Mouse (Mus musculus): ENCODE measurements around the gene Nfia. TPM values are rescaled to one million over a fixed set of nuclear protein-coding genes. Genes with fewer than 3 reads are reported as not detected.

Nfia gene
- polyA plus RNA-seq, 1 experiment from 2014 or later, result 52.9 TPM

DNA sequence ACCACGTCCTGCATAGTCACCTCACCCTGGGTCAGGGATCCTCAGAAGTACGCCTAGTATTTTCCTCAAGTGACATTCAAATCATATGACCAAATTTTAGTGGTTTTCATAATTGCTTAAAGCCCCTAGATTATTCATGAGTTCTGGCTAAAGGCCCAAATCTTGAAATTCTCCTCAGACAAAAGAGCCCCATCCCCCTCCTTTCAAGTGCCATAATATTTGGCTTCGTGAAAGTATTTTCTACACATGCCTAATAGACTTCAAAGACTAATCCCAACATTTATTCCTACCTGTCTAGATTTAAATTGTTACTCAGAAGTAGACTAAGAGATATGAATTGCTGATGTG is 154.7 kb downstream of the Nfia start:
- Histone ChIP-seq H3K4me3 (ENCODE audit: low read length) (no peak overlapping the region), H3K4me1 (replicated peaks; ENCODE audit: control insufficient read depth, insufficient read depth, low read length) (peaks cover 44% of the 10 kb centered on the region), H3K27me3 (ENCODE audit: control insufficient read depth, insufficient read depth, low read depth, low read length) (no peaks in the 10 kb centered on the region), H3K9ac (ENCODE audit: low read length) (no peak overlapping the region), H3K27ac (ENCODE audit: low read length) (no peak overlapping the region), H3K36me3 (ENCODE audit: control insufficient read depth, insufficient read depth, low read length) (no peaks in the 10 kb centered on the region), H3K9me3 (ENCODE audit: control insufficient read depth, low read length) (no peaks in the 10 kb centered on the region), H3K4me2 (ENCODE audit: low read depth, low read length) (no peak overlapping the region)
- 33% methylated on average over 3 of the region's 3 CpGs for WGBS
- no peak; the same call in 1 of the 2 replicates for ATAC-seq (ENCODE audit: low read depth)

- Histone ChIP-seq H3K27me3 (ENCODE audit: control insufficient read depth, insufficient read depth, low read depth, low read length) (no peaks in the 10 kb centered on the region), H3K27ac (ENCODE audit: low read length) (peak overlapping the region; percentile 49; the same call in 1 of the 2 replicates), H3K4me2 (ENCODE audit: low read depth, low read length) (no peak overlapping the region), H3K4me1 (replicated peaks; ENCODE audit: control insufficient read depth, insufficient read depth, low read length) (peaks cover 31% of the 10 kb centered on the region), H3K36me3 (ENCODE audit: control insufficient read depth, insufficient read depth, low read length) (no peaks in the 10 kb centered on the region), H3K9me3 (ENCODE audit: control insufficient read depth, low read length) (no peaks in the 10 kb centered on the region), H3K4me3 (ENCODE audit: low read length) (no peak overlapping the region), H3K9ac (ENCODE audit: low read length) (no peak overlapping the region)
- 82% methylated on average over 2 of the region's 2 CpGs for WGBS
- no peak for ATAC-seq (ENCODE audit: low read depth)
These were observed 163.8 kb downstream of the Nfia start for GRCm38 (mm10) chr4:97936371-97936770.

DNA sequence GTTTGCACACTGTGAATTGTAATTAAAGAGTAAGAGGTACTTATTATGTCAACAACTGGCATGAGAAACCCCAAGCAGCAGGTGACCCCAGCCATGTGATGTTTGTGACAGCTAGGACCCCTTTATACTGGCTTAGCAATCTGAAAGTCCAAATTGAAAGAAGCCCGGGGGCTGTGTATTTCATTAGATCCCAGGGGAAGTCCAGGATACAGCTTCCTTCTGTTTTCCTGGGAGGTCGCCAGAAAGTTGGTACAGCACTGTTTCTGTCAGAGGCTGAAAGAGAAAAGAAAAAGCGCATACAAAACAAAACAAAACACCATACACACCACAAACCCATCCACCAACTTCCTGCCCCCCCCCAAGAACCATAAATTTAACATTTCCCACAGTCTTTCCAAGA is 164.4 kb downstream of the Nfia start:
- Histone ChIP-seq H3K4me1 (replicated peaks; ENCODE audit: control insufficient read depth, insufficient read depth, low read length) (peaks cover 28% of the 10 kb centered on the region), H3K36me3 (ENCODE audit: control insufficient read depth, insufficient read depth, low read length) (no peaks in the 10 kb centered on the region), H3K4me2 (ENCODE audit: low read depth, low read length) (no peak overlapping the region; the same call in 1 of the 2 replicates), H3K4me3 (ENCODE audit: low read length) (no peak overlapping the region), H3K27me3 (ENCODE audit: control insufficient read depth, insufficient read depth, low read depth, low read length) (no peaks in the 10 kb centered on the region), H3K9me3 (ENCODE audit: control insufficient read depth, low read length) (no peaks in the 10 kb centered on the region), H3K27ac (ENCODE audit: low read length) (peak overlapping the region; percentile 49; the same call in 1 of the 2 replicates), H3K9ac (ENCODE audit: low read length) (no peak overlapping the region)
- 45% methylated on average over 3 of the region's 3 CpGs for WGBS
- no peak; the same call in 1 of the 2 replicates for ATAC-seq (ENCODE audit: low read depth)

DNA sequence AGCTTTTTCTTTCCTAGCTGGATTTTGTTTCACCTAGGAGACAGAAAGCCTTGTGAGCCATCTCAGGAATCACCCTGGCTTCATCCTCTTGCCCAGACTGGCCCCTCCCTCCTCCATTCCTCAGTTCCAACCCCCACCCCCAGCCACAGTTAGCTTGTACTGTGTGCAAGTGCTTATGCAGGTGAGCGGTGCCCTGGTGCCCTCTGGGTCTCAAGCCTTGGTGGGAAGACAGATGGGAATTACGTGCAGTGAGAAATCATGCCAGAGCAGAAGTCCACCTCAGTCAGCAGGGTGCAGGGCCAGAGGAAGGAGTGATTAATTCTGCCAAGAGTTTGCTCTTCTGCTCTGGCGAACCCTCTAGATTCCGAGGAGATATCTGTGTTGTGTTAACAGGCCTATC is 167.0 kb downstream of the Nfia start:
- H3K9me3 ChIP-seq (ENCODE audit: control insufficient read depth, low read length), result no peaks in the 10 kb centered on the region
- peaks cover 19% of the 10 kb centered on the region for H3K4me1 ChIP-seq (replicated peaks; ENCODE audit: control insufficient read depth, insufficient read depth, low read length)
- H3K9ac ChIP-seq (ENCODE audit: low read length), result no peak overlapping the region
- H3K4me2 ChIP-seq (ENCODE audit: low read depth, low read length), result no peak overlapping the region
- H3K27ac ChIP-seq (ENCODE audit: low read length), result 0 out of 2 replicates have a peak overlapping the region, but pooled peaks have one; percentile 26
- H3K27me3 ChIP-seq (ENCODE audit: control insufficient read depth, insufficient read depth, low read depth, low read length), result no peaks in the 10 kb centered on the region
- no peak overlapping the region for H3K4me3 ChIP-seq (ENCODE audit: low read length)
- WGBS, result 41% methylated on average over 4 of the region's 4 CpGs
- ATAC-seq (ENCODE audit: low read depth), result peak; percentile 15
- H3K36me3 ChIP-seq (ENCODE audit: control insufficient read depth, insufficient read depth, low read length), result no peaks in the 10 kb centered on the region

GRCm38 (mm10) chr4:97939920-97940520 is 167.5 kb downstream of the Nfia start:
- H3K4me2 ChIP-seq (ENCODE audit: low read depth, low read length), result no peak overlapping the region
- no peak overlapping the region for H3K9ac ChIP-seq (ENCODE audit: low read length)
- ATAC-seq (ENCODE audit: low read depth), result no peak
- no peaks in the 10 kb centered on the region for H3K9me3 ChIP-seq (ENCODE audit: control insufficient read depth, low read length)
- no peaks in the 10 kb centered on the region for H3K27me3 ChIP-seq (ENCODE audit: control insufficient read depth, insufficient read depth, low read depth, low read length)
- peaks cover 19% of the 10 kb centered on the region for H3K4me1 ChIP-seq (replicated peaks; ENCODE audit: control insufficient read depth, insufficient read depth, low read length)
- 0 out of 2 replicates have a peak overlapping the region, but pooled peaks have one; percentile 26 for H3K27ac ChIP-seq (ENCODE audit: low read length)
- no peaks in the 10 kb centered on the region for H3K36me3 ChIP-seq (ENCODE audit: control insufficient read depth, insufficient read depth, low read length)
- WGBS, result 63% methylated on average over 4 of the region's 4 CpGs
- no peak overlapping the region for H3K4me3 ChIP-seq (ENCODE audit: low read length)

DNA sequence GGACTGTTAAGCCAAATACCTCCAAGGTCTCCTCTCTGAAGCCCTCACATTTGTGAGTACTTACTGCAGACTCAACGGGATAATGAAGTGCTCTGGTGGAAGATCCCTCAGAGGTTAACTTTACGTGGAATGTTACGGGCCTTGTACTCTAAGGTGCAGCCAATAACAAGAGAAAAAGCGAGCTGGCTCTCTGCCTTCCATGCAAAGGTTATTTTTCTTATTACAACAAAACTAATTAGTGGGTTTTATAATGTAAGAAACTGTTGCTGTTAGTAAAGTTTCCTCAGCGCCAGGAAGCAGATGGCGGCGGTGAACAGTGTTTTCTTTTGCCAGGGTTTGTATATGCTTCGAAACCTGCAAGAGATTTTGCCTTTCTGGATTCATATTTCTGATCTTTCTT is 169.1 kb downstream of the Nfia start:
- Histone ChIP-seq H3K4me1 (replicated peaks; ENCODE audit: control insufficient read depth, insufficient read depth, low read length) (peaks cover 16% of the 10 kb centered on the region), H3K9me3 (ENCODE audit: control insufficient read depth, low read length) (no peaks in the 10 kb centered on the region), H3K4me3 (ENCODE audit: low read length) (no peak overlapping the region), H3K4me2 (ENCODE audit: low read depth, low read length) (no peak overlapping the region), H3K27me3 (ENCODE audit: control insufficient read depth, insufficient read depth, low read depth, low read length) (no peaks in the 10 kb centered on the region), H3K27ac (ENCODE audit: low read length) (peak overlapping the region; percentile 32; the same call in 1 of the 2 replicates), H3K9ac (ENCODE audit: low read length) (no peak overlapping the region), H3K36me3 (ENCODE audit: control insufficient read depth, insufficient read depth, low read length) (no peaks in the 10 kb centered on the region)
- 66% methylated on average over 8 of the region's 8 CpGs for WGBS
- ATAC-seq (ENCODE audit: low read depth), result no peak

GRCm38 (mm10) chr4:97944309-97944708 is 171.8 kb downstream of the Nfia start:
- ATAC-seq (ENCODE audit: low read depth), result peak; percentile 60
- no peak overlapping the region for H3K4me3 ChIP-seq (ENCODE audit: low read length)
- no peak overlapping the region for H3K4me2 ChIP-seq (ENCODE audit: low read depth, low read length)
- H3K27me3 ChIP-seq (ENCODE audit: control insufficient read depth, insufficient read depth, low read depth, low read length), result no peaks in the 10 kb centered on the region
- H3K9me3 ChIP-seq (ENCODE audit: control insufficient read depth, low read length), result no peaks in the 10 kb centered on the region
- WGBS, result 56% methylated on average over 2 of the region's 2 CpGs
- H3K9ac ChIP-seq (ENCODE audit: low read length), result no peak overlapping the region
- H3K27ac ChIP-seq (ENCODE audit: low read length), result no peak overlapping the region
- H3K4me1 ChIP-seq (replicated peaks; ENCODE audit: control insufficient read depth, insufficient read depth, low read length), result peaks cover 13% of the 10 kb centered on the region
- H3K36me3 ChIP-seq (ENCODE audit: control insufficient read depth, insufficient read depth, low read length), result no peaks in the 10 kb centered on the region

- Histone ChIP-seq H3K36me3 (ENCODE audit: control insufficient read depth, insufficient read depth, low read length) (no peaks in the 10 kb centered on the region), H3K4me3 (ENCODE audit: low read length) (no peak overlapping the region), H3K4me1 (replicated peaks; ENCODE audit: control insufficient read depth, insufficient read depth, low read length) (peaks cover 5% of the 10 kb centered on the region; the same call in 1 of the 2 replicates), H3K9ac (ENCODE audit: low read length) (no peak overlapping the region), H3K27ac (ENCODE audit: low read length) (no peak overlapping the region), H3K27me3 (ENCODE audit: control insufficient read depth, insufficient read depth, low read depth, low read length) (no peaks in the 10 kb centered on the region), H3K9me3 (ENCODE audit: control insufficient read depth, low read length) (no peaks in the 10 kb centered on the region), H3K4me2 (ENCODE audit: low read depth, low read length) (no peak overlapping the region)
- no peak for ATAC-seq (ENCODE audit: low read depth)
- 85% methylated on average over 5 of the region's 5 CpGs for WGBS
These were observed 174.9 kb downstream of the Nfia start for GRCm38 (mm10) chr4:97947484-97947883.

GRCm38 (mm10) chr4:97948250-97948649 is 175.7 kb downstream of the Nfia start:
- no peak for ATAC-seq (ENCODE audit: low read depth)
- Histone ChIP-seq H3K4me2 (ENCODE audit: low read depth, low read length) (no peak overlapping the region), H3K36me3 (ENCODE audit: control insufficient read depth, insufficient read depth, low read length) (no peaks in the 10 kb centered on the region), H3K4me1 (replicated peaks; ENCODE audit: control insufficient read depth, insufficient read depth, low read length) (peaks cover 7% of the 10 kb centered on the region; the same call in 1 of the 2 replicates), H3K9me3 (ENCODE audit: control insufficient read depth, low read length) (no peaks in the 10 kb centered on the region), H3K27me3 (ENCODE audit: control insufficient read depth, insufficient read depth, low read depth, low read length) (no peaks in the 10 kb centered on the region), H3K27ac (ENCODE audit: low read length) (no peak overlapping the region), H3K9ac (ENCODE audit: low read length) (no peak overlapping the region), H3K4me3 (ENCODE audit: low read length) (no peak overlapping the region)
- WGBS, result 41% methylated on average over 8 of the region's 8 CpGs
